Mouse (Mus musculus): Measurements from ENCODE around the gene Frrs1. TPM values are rescaled to one million over a fixed set of nuclear protein-coding genes. Genes with fewer than 3 reads are reported as not detected.

Gene Frrs1
- total RNA-seq, 2 experiments from 2014 or later: 0.26 to 0.77 TPM

GRCm38 (mm10) chr3:116846084-116846483, 13.2 kb upstream of the Frrs1 start:
- no peak for DNase-seq (ENCODE audit: low spot score in 2 of 2)

GRCm38 (mm10) chr3:116848099-116848498, 11.2 kb upstream of the Frrs1 start:
- no peak for DNase-seq (ENCODE audit: low spot score in 2 of 2)

GRCm38 (mm10) chr3:116848936-116849335, 10.3 kb upstream of the Frrs1 start:
- DNase-seq (ENCODE audit: low spot score in 2 of 2): no peak

DNA sequence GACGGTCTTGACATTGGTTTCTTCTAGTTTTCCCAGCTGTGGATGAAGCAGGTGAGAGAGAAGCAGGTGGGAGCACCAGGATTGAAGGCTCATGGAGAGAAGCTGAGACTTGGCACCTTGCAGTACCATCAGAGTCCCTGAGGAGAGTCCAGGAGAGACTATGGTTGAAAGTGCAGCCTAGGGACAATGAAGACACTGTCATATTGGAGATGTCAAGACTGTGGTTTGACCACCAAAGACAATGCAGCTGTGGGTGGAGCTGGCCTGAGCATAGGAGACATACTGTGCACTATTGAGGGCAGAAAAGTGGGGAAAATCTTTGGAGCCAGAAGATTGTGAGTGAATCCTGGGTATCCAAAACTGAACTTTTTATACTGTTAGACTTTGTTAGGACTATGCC, 8.9 kb upstream of the Frrs1 start:
- no peak for DNase-seq (ENCODE audit: low spot score in 2 of 2)

GRCm38 (mm10) chr3:116852421-116852820, 6.8 kb upstream of the Frrs1 start:
- DNase-seq (ENCODE audit: low spot score in 2 of 2): no peak

- no peak for DNase-seq (ENCODE audit: low spot score in 2 of 2)
These were observed 1.7 kb upstream of the Frrs1 start for GRCm38 (mm10) chr3:116857611-116858010.

DNA sequence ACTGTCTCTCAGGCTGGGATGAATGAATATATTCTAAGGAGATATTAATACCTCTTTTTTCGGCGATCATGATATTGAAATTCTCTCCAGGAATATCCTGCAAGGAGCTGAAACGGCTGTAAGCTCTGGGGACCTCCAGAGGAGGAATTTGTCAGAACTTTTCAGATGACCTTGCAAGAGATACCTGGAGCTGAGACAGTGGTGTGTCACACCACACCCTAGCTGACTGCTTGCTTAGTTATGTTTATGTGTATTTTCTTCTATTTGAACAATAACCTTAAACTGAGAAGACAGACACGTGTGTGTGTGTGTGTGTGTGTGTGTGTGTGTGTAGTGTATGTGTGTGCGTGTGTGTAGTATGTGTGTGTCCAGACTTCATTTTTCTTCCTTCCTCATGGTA, 488 bp downstream of the Frrs1 start:
- no peak for DNase-seq (ENCODE audit: low spot score in 2 of 2)

DNA sequence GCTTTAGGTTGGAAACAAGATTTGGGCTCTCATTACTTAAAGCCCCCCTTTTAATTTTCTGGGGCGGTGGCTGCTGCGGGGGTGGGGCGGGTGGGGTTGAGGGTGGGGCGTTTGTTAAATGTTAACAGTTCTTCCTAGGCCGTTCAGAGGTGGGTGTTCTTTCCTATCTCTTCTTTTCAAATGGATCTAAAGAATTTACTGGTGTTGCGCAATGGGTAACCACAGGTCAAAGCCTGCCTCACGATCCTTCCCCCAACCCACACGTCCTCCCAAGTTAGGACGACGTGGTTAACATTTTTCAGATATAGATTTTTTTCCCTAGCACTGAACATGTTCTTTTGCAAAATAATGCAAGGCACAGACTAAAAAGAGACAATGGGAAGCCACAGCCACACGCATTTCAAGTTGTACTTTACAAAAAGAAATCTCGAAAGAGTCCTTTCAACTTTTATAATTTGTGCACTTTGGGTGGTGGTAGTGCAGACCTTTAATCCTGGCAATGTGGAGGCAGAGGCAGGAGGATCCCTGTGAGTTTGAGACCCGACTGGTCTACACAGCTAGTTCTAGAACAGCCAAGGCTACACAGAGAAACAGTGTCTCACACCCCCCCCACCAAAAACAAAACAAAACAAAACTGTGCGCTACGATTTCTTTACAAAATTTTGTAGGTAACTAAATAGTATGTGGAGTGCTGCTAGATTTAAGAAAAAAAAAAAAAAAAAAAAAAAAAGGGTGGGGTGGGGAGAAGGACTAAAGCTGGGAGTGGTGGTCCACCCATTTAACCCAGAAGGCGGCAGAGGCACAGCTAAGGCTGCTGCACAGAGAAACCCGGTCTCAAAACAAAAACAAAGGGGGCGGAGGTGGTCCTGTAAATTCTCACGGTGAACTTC, 1.3 kb downstream of the Frrs1 start:
- DNase-seq (ENCODE audit: low spot score in 2 of 2): no peak

DNA sequence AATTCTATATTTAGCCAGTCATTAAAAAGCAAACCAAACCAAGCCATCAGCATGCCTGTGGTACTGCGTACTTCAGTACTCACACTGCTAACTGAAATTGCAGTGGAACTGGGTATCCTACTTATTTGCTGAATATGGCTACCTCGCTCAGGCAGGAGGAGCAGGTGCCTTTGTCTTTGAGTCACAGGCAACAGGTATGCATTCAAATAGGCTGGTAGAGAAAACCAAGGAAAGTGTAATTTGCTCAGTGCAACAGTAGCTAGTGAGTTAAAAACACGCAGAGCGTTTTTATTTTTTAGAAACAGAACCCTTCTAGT, 1.9 kb downstream of the Frrs1 start:
- no peak for DNase-seq (ENCODE audit: low spot score in 2 of 2)

GRCm38 (mm10) chr3:116861540-116862067, 2.3 kb downstream of the Frrs1 start:
- peak; percentile 27 to 52 for DNase-seq (ENCODE audit: low spot score in 2 of 2)

DNA sequence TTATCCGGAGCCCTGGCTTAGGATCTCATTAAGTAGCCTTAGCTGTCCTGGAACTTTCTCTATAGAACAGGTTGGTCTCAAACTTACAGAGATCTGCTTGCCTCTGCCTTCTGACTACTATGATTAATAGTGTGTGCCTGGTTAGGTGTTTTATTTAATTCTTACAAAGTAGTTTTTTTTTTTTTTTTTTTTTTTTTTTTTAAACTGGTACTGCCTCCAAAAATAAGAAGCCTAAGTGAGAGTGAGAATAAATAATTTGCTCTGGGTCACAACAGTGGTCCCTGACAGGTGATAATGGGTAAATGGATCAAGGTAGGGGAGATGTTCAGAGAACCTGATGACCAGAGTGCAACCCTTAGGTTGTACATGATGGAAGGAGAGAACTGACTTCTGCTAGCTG, 3.4 kb downstream of the Frrs1 start:
- DNase-seq (ENCODE audit: low spot score in 2 of 2): no peak

DNA sequence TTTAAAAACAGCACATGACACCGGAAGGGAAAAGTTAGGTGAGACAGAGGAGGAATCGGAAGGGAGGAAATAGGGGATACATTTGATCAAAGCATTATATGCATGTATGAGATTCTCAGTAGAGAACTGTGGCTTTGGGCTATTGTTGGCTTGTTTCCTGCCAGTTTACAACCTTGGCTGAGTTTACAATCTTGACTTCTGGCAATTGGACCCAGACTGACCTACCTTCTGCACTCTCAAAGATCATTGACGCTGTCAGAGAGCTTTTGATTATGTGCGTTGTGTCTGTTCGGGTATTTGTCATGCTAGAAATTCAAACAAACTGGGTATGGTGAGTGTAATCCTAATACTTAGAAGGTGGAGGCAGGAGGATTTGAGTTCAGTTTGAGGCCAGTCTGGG, 5.2 kb downstream of the Frrs1 start:
- DNase-seq (ENCODE audit: low spot score in 2 of 2): no peak

GRCm38 (mm10) chr3:116865199-116865636, 6.0 kb downstream of the Frrs1 start:
- DNase-seq (ENCODE audit: low spot score in 2 of 2): no peak

DNA sequence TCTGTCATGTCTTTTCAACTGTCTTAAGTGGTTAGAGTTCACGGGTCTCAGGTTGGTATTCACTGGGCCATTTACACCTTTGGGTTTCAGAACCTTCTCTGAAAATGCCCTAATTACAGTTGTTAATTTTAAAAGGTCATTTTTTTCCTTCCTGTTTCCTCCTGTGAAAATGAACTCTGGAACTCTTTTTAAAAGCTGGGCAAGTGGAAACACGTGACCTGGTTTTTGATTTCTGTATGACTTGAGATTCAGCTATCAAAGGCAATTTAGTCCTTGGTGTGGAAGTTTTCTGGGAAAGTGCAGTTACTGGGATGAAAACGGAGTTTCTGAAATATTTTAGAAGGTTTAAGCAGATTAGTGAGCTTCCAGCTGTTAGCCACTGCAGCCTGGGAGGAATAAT, 11.1 kb downstream of the Frrs1 start:
- no peak for DNase-seq (ENCODE audit: low spot score in 2 of 2)

- DNase-seq (ENCODE audit: low spot score in 2 of 2): no peak
These were observed 23.1 kb downstream of the Frrs1 start for GRCm38 (mm10) chr3:116882221-116882960.

DNA sequence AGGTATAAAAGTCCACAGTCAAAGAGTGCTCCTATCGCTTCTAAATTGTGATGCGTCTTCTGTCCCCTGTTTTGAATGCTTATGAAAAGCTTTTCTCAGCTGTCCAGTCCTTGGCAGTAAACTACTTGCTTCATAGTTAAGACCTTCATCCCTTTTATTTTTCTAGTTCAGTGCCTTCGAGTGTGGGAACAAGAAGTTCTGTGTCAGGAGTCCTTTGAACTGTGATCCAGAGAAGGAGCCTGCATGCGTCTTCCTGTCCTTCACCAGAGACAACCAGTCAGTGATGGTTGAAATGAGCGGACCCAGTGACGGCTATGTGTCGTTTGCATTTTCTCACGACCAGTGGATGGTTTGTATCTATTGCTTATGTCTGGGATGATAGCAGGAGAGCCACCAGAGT, 25.7 kb downstream of the Frrs1 start:
- no peak for DNase-seq (ENCODE audit: low spot score in 2 of 2)

DNA sequence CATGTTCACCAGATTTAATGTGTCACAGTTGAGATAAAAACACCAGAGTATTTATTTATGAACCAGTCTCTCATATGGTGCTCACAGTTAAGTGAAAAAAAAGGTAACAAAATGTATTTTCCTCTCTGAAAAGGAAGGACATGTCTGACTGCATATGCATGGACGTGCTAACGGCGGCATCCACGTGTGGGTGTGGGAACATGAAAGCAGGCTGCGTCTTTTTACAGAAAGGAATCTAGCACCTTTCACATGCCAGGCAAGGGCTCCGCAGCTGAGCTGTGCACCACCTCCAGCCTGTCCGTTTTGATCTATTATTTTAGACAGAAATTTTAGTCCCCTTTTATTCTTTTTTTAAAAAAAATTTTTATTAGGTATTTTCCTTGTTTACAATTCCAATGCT, 30.1 kb downstream of the Frrs1 start:
- DNase-seq (ENCODE audit: low spot score in 2 of 2): peak in 1 of 2 experiments; percentile 16

DNA sequence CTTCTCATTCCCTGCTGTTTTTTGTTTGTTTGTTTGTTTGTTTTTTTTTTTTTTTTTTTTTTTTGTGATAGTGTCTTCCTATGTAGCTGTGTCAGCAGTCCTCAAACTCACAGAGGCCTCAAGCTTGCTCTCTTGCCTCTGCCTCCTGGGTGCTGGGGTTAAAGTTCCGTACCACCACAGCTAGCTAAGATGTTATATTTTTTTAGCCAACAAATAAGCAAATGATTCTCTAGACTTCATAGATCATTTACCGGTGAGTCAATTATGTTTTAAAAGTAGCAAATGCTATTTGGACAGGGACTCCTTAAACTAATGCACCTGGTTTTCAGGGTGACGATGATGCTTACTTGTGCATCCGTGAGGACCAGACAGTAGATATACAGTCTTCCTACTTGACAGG, 31.3 kb downstream of the Frrs1 start:
- no peak for DNase-seq (ENCODE audit: low spot score in 2 of 2)

DNA sequence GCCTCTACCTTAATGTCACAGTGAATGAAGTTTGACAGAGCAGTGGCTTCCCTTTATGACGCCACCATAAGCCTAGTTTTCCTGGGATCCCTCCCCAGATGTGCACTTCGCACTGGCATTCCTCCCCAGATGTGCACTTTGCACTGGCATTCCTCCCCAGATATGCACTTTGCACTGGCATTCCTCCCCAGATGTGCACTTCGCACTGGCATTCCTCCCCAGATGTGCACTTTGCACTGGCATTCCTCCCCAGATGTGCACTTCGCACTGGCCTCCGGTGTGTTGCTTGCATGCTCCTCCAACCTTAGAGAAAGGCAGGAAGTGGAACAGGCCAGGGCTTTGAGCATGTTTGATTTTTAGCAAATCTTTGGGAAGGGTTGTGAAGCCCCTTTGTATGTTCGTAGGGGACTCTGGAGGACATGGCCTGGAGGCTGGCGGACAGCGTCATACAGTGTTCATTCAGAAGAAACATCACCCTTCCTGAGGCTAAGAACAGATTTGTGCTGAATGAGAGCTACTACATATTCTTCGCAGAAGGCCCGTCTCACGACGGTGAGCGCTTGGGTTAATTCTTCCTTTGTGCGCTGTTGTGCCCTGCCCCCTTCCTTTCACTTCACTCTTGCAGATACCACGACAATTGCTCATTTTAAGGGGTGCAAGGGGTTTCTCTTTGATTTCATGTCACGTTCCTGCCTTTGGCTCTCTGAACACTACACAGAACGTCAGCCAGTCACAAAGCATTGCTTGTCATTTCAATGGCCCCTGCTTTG, 32.4 kb downstream of the Frrs1 start:
- DNase-seq (ENCODE audit: low spot score in 2 of 2): no peak

DNA sequence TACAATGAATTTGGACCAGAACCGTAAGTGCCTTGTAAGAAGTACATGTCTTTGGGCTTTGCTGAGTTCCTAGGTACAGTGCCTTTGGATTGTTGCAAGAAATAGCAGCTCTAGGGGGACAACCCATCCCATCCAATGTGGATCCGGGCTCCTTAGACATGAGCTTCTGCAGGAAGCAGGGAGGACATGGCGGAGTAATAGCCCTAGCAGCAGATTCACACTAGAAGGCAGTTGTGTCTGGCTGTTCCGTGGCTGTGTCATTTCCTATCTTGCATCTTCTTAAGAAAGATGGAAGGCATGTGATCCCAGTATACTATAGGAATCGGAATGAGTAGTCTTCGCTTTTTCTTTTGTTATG, 32.9 kb downstream of the Frrs1 start:
- DNase-seq (ENCODE audit: low spot score in 2 of 2): no peak

DNA sequence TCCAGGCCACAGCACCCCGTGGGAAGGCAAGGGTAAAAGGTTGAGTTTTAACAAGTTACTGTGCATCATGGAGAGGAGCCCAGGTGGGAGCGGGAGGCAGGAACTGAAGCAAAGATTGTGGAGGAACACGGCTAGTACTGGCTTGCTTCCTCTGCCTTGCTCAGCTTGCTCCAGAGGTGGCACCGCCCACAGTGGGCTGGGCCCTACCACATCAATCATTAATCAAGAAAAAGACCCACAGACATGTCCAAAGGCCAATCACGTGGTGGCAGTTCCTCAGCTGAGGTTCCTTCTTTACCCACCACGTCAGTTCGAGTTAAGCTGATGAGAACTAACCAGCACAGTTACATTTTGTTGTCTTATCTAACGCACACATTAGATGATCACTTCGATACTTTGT, 33.6 kb downstream of the Frrs1 start:
- no peak for DNase-seq (ENCODE audit: low spot score in 2 of 2)

DNA sequence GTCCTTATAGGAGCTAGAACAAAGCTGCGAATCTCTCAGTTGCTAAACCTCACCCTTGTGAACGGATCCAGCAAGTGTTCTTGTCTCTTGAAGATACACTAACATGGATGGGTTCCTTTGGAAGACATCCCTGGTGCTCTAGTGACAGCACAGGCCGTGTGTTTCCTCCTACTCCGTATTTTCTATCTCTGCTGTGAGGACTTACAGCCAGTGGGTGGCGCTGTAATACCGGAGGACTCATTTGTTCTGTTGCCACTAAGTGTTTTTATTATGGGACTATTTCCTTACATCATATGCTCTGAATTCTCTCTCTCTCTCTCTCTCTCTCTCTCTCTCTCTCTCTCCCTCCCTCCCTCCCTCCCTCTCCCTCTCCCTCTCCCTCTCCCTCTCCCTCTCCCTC, 44.9 kb downstream of the Frrs1 start:
- peak; percentile 86 to 89 for DNase-seq (ENCODE audit: low spot score in 2 of 2)

Measured in left cerebral cortex, adult 18-20 months (tissue).